Mouse (Mus musculus) hindbrain, embryonic 13.5 days (tissue): ENCODE data around the gene Ddx6. TPM values are rescaled to one million over a fixed set of nuclear protein-coding genes. Genes with fewer than 3 reads are reported as not detected.
A peak's percentile ranks its signal among the peaks of the same experiment; 100 is the strongest.
"Not testable (repeated sequence)": the region's sequence is repeated elsewhere in the genome, so short reads cannot be mapped to it uniquely, and the experiment has no call there.

Experiments
- ATAC-seq: fragments of 200-750 bp; cut with Nextera tagmentation; 2 replicates; pipeline ENCODE4 v1.8.0; 2017; ENCODE audit warnings: moderate TSS enrichment; ENCODE audit not compliant: low FRiP score
- H3K27ac ChIP-seq: fragments of 300-500 bp; sonication (generic); 2 replicates; pipeline ENCODE4 v1.5.1; 2015; ENCODE audit warnings: inconsistent platforms, mild to moderate bottlenecking, moderate library complexity
- H3K27me3 ChIP-seq: fragments of 300-500 bp; sonication (generic); 2 replicates; pipeline ENCODE4 v1.6.1; 2015; ENCODE audit warnings: mild to moderate bottlenecking, inconsistent platforms
- H3K36me3 ChIP-seq: fragments of 300-500 bp; sonication (generic); 2 replicates; pipeline ENCODE4 v1.6.1; 2015; ENCODE audit warnings: mild to moderate bottlenecking, inconsistent platforms
- H3K4me1 ChIP-seq: fragments of 300-500 bp; sonication (generic); replicated peaks from 2 replicates; pipeline ENCODE4 v1.6.1; 2015; ENCODE audit warnings: inconsistent platforms
- H3K4me2 ChIP-seq: fragments of 300-500 bp; sonication (generic); 2 replicates; pipeline ENCODE4 v1.6.1; 2015; ENCODE audit warnings: inconsistent platforms, mild to moderate bottlenecking, moderate library complexity
- H3K4me3 ChIP-seq: fragments of 300-500 bp; sonication (generic); 2 replicates; pipeline ENCODE4 v1.5.1; 2015; ENCODE audit warnings: mild to moderate bottlenecking, inconsistent platforms
- H3K9ac ChIP-seq: fragments of 300-500 bp; sonication (generic); 2 replicates; pipeline ENCODE4 v1.6.1; 2015; ENCODE audit warnings: mild to moderate bottlenecking, inconsistent platforms
- H3K9me3 ChIP-seq: fragments of 300-500 bp; sonication (generic); 2 replicates; pipeline ENCODE4 v1.6.1; 2016; ENCODE audit warnings: inconsistent platforms
- WGBS: fragments of 180-500 bp; shearing (Covaris S2); methylation state at CpG from one replicate; pipeline ENCODE4 v1.1.7; 2015; 5-methylcytosine and 5-hydroxymethylcytosine counted together
- polyA plus RNA-seq: library from polyadenylated mRNA; unstranded; fragments of >200 nt; fragmentation: Nextera tagmentation; extraction: Ambion mirVana; gene quantifications from 2 replicates; pipeline ENCODE4 v1.2.1, GENCODE M21; 2015

Gene Ddx6
- polyA plus RNA-seq, result 26.1 and 28.2 TPM in 2 replicates

DNA sequence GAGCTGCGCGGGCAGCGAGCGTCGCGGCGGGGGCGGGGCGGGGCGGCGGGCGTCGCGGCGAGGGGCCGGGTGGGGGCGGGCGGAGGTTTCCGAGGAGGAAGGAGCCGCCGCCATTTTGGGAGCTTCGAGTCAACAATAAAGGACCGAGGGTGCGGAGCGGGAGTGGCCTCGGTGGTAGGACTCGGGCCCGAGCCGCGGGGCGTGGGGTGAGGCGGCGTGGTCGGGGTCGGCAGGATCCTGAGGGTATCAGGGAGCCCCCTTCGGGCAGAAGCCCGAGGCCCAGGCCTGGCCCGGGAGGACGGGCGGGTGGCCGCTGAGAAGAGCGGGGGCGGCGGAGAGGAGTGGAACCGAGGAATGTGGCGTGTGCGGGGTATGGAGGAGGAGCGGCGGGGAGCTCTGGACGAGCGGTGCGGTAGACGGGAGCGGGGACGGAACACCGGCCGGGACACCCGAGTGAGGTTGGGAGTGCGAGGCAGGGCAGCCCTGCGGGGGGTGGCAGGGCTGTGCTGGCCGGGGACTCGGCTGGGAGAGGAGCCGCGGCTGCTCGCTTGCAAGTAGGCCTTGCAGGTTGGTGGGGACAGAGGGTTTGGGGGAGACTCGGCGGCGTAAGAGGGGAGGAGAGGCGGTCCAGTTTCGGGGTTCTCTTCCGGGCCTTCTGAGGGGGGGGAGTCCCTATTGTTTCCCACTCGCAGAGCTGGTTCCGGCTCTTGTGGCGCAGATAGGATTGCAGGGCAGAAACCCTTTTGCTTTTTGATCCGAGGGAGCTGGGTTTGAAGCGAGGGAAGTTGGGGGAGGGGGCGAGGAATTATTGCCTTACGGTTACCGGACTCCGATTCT lies at the start of gene Ddx6:
Gene Ddx6, plus strand, starts transcription at position 114 of the 837 bp plus-strand sequence.
- H3K27me3 ChIP-seq, result no peaks in the 10 kb centered on the region
- ATAC-seq, result peak; percentile 72
- H3K4me3 ChIP-seq, result peak within 1 kb of the TSS; percentile 94
- no peaks in the 10 kb centered on the region for H3K9me3 ChIP-seq
- H3K4me2 ChIP-seq, result peak within 1 kb of the TSS; percentile 84
- peak within 1 kb of the TSS; percentile 100 for H3K27ac ChIP-seq
- H3K36me3 ChIP-seq, result peaks cover 21% of the 10 kb centered on the region
- peak within 1 kb of the TSS; percentile 100 for H3K9ac ChIP-seq
- peaks cover 42% of the 10 kb centered on the region for H3K4me1 ChIP-seq
- WGBS, result under 1% methylated on average over 60 of the region's 80 CpGs

DNA sequence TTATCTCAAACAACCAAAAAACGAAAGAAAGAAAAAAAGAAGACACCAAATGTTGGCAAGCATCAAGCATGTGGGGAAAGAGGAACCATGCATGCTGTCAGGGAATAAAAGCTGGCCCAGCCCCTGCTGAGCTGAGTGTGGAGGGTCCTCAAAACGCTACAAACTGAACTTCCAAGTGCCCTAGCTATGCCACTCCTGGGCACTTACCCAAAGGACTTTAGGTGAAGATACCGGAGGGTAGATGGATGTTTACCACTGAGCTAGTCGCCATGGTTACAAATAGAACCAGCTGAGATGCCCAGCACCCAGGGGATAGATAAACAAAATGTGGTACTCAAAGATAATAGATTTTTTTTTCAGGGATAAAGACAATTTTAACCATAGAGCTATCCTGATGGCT lies 43.1 kb upstream of the Ddx6 start, which contains the start of gene Cxcr5:
Gene Cxcr5, minus strand, starts transcription at position 281 of the 400 bp plus-strand sequence.
- H3K9ac ChIP-seq, result no peak within 1 kb of the TSS
- H3K4me1 ChIP-seq, result peaks cover 13% of the 10 kb centered on the region
- H3K27ac ChIP-seq, result no peak within 1 kb of the TSS
- H3K4me2 ChIP-seq, result no peak within 1 kb of the TSS
- no peaks in the 10 kb centered on the region for H3K36me3 ChIP-seq
- ATAC-seq, result no peak
- no peaks in the 10 kb centered on the region for H3K27me3 ChIP-seq
- no peaks in the 10 kb centered on the region for H3K9me3 ChIP-seq
- 54% methylated on average over 4 of the region's 4 CpGs for WGBS
- H3K4me3 ChIP-seq, result no peak within 1 kb of the TSS

DNA sequence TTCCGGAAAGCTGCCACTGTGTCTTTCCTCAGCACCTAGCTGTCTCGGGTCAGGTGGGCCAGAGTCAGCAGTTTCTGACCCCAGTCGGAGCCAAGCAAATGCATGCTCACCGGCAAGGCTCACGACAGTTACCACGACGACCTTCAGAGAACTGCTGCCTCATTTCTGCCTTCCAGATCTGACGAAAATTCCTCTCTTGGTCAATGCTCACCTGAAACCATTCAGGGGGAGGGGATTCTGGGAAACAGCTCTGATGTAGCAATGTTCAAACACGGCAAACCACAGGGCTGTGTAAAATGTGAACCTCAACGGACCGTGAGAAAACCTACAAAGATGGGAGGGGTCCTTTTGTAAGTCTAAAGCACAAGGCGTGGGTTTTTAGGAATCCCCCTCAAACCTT lies 41.8 kb upstream of the Ddx6 start:
- no peak overlapping the region for H3K27ac ChIP-seq
- no peaks in the 10 kb centered on the region for H3K27me3 ChIP-seq
- no peaks in the 10 kb centered on the region for H3K9me3 ChIP-seq
- 60% methylated on average over 12 of the region's 12 CpGs for WGBS
- peaks cover 13% of the 10 kb centered on the region for H3K4me1 ChIP-seq
- H3K9ac ChIP-seq, result no peak overlapping the region
- no peak overlapping the region for H3K4me2 ChIP-seq
- no peak overlapping the region for H3K4me3 ChIP-seq
- no peak for ATAC-seq
- H3K36me3 ChIP-seq, result no peaks in the 10 kb centered on the region

DNA sequence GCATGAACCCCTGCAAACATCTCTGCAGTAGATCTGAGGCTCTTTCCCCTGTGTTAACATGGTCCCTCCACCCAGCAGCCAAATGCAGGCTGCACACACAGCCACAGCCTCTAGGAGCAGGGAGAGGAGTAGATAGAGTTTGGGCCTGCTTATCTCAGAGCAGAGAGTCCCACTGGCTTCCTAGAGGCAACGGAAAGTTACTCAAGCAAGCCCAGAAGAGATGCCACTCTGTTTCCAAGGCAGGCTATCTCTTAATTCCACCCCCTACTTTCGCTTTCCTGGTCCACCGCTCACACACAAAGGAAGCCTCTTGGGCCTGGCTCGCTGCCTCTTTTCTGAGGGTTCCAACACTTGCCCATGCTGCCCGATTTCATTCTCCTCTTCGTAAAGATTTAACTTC lies 39.3 kb upstream of the Ddx6 start:
- no peaks in the 10 kb centered on the region for H3K9me3 ChIP-seq
- H3K4me1 ChIP-seq, result peaks cover 13% of the 10 kb centered on the region
- no peaks in the 10 kb centered on the region for H3K36me3 ChIP-seq
- no peak for ATAC-seq
- no peak overlapping the region for H3K27ac ChIP-seq
- H3K9ac ChIP-seq, result no peak overlapping the region
- no peak overlapping the region for H3K4me2 ChIP-seq
- no peak overlapping the region for H3K4me3 ChIP-seq
- no peaks in the 10 kb centered on the region for H3K27me3 ChIP-seq
- 23% methylated on average over 6 of the region's 6 CpGs for WGBS

DNA sequence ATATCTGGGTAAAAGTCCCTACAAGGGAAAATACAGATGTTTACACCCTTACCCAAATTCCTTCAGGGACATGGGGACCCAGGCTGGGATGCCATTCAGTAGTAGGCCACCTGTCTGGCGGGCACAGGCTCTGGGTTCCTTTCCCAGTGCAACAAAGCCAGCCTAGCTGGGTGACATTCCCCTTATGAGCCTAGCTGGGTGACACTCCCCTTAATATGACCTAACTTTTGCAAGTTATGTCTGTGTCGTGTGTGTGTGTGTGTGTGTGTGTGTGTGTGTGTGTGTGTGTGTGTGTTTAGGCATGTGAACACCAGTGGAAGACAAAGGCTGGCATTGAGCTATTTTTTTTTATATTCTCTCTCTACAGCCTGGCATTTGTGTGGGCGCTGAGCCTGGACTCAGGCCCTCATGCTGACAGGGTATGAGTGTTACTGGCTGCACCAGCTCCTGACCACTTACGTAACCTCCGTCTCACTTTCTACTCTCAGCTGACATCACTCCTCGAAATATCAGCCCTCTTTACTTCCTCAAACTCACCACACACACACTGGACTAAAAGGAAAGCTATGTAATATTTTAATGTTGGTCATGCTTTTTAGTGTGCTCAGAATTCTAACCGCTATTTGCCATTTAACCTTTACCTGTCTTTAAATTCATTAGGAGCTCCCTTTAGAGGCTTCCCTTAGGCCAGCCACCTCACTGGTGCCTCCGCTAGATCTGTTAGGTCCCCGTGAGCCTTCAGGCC lies 37.2 kb upstream of the Ddx6 start:
- peaks cover 7% of the 10 kb centered on the region for H3K4me1 ChIP-seq
- no peak overlapping the region for H3K27ac ChIP-seq
- no peak overlapping the region for H3K9ac ChIP-seq
- H3K9me3 ChIP-seq, result no peaks in the 10 kb centered on the region
- ATAC-seq, result no peak
- H3K36me3 ChIP-seq, result no peaks in the 10 kb centered on the region
- WGBS, result 80% methylated on average over 9 of the region's 9 CpGs
- H3K4me2 ChIP-seq, result no peak overlapping the region
- H3K27me3 ChIP-seq, result no peaks in the 10 kb centered on the region
- H3K4me3 ChIP-seq, result no peak overlapping the region

- Histone ChIP-seq H3K36me3 (no peaks in the 10 kb centered on the region), H3K9me3 (no peaks in the 10 kb centered on the region), H3K4me1 (peaks cover 7% of the 10 kb centered on the region), H3K4me2 (no peak overlapping the region), H3K27ac (no peak overlapping the region), H3K4me3 (no peak overlapping the region), H3K27me3 (no peaks in the 10 kb centered on the region), H3K9ac (no peak overlapping the region)
- 35% methylated on average over 7 of the region's 7 CpGs for WGBS
- ATAC-seq, result no peak
These were observed 36.6 kb upstream of the Ddx6 start for GRCm38 (mm10) chr9:44568083-44568455.

DNA sequence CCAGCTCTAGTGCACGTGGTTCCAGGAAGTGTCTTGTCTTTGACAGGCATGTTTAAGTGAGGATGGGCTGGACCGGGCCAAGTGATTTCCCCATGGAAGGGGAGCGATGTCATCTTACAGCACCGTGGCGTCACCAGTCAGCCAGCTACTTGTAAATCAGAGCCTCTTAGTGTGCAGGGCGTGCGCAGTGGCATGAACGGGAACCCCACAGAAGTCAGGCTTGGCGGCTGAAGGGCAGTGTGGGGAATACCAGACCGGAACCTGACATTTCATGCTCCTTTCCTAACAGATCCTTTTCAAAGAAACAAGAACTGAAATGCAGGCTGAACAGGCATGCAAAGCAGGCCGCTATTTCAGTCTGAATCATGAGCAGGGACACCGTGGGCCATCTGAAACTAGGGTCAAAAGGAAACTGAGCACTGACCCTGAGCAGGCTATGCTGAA lies 33.7 kb upstream of the Ddx6 start:
- ATAC-seq, result no peak
- 75% methylated on average over 12 of the region's 12 CpGs for WGBS
- Histone ChIP-seq H3K27me3 (no peaks in the 10 kb centered on the region), H3K27ac (no peak overlapping the region), H3K36me3 (no peaks in the 10 kb centered on the region), H3K9ac (no peak overlapping the region), H3K9me3 (no peaks in the 10 kb centered on the region), H3K4me3 (no peak overlapping the region), H3K4me1 (no peaks in the 10 kb centered on the region), H3K4me2 (no peak overlapping the region)

DNA sequence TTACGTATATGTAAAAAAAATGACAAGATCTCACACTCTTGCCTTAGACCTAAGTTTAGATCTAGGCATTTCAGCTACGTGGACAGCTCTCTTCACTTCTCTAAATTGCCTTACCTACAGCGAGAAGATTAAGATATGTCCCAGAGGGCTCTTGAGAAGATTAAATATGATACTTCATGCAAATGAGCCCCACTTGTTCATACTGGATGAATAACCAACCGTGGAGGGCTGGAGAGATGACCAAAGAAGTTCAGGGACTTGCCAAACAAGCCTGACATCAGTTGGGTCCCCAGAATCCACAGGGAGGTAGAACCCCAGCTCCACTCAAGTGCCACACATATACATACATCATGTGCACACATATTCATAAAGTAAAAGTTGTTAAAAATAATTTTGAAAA lies 31.4 kb upstream of the Ddx6 start:
- no peak for ATAC-seq
- Histone ChIP-seq H3K4me3 (no peak overlapping the region), H3K27me3 (no peaks in the 10 kb centered on the region), H3K4me1 (no peaks in the 10 kb centered on the region), H3K4me2 (no peak overlapping the region), H3K9me3 (no peaks in the 10 kb centered on the region), H3K36me3 (no peaks in the 10 kb centered on the region), H3K27ac (no peak overlapping the region), H3K9ac (no peak overlapping the region)
- WGBS, result 80% methylated on average over 4 of the region's 4 CpGs

- Histone ChIP-seq H3K36me3 (no peaks in the 10 kb centered on the region), H3K4me3 (no peak overlapping the region), H3K9me3 (no peaks in the 10 kb centered on the region), H3K9ac (no peak overlapping the region), H3K27me3 (no peaks in the 10 kb centered on the region), H3K4me2 (no peak overlapping the region), H3K27ac (no peak overlapping the region), H3K4me1 (no peaks in the 10 kb centered on the region)
- WGBS, result 93% methylated on average over 2 of the region's 2 CpGs
- no peak for ATAC-seq
These were observed 29.6 kb upstream of the Ddx6 start for GRCm38 (mm10) chr9:44575095-44575494.

- not testable (repeated sequence) for H3K9me3 ChIP-seq, ATAC-seq, H3K9ac ChIP-seq, H3K27ac ChIP-seq, H3K4me3 ChIP-seq, H3K4me2 ChIP-seq, H3K4me1 ChIP-seq, H3K36me3 ChIP-seq, H3K27me3 ChIP-seq
- 90% methylated on average over 7 of the region's 7 CpGs for WGBS
These were observed 28.6 kb upstream of the Ddx6 start for GRCm38 (mm10) chr9:44576046-44576445.

- Histone ChIP-seq H3K27ac (no peak overlapping the region), H3K9ac (no peak overlapping the region), H3K4me2 (no peak overlapping the region), H3K4me1 (no peaks in the 10 kb centered on the region; the same call in 1 of the 2 replicates), H3K27me3 (no peaks in the 10 kb centered on the region), H3K36me3 (no peaks in the 10 kb centered on the region), H3K4me3 (no peak overlapping the region), H3K9me3 (0 out of 2 replicates have a peak, but pooled peaks cover 5% of the 10 kb centered on the region)
- WGBS, result 46% methylated on average over 6 of the region's 6 CpGs
- ATAC-seq, result no peak
These were observed 25.3 kb upstream of the Ddx6 start for GRCm38 (mm10) chr9:44579392-44579791.

GRCm38 (mm10) chr9:44580085-44580484 lies 24.6 kb upstream of the Ddx6 start:
- no peak overlapping the region for H3K4me3 ChIP-seq
- H3K9ac ChIP-seq, result no peak overlapping the region
- no peaks in the 10 kb centered on the region; the same call in 1 of the 2 replicates for H3K4me1 ChIP-seq
- H3K27me3 ChIP-seq, result no peaks in the 10 kb centered on the region
- H3K4me2 ChIP-seq, result no peak overlapping the region
- ATAC-seq, result no peak
- 91% methylated on average over 5 of the region's 5 CpGs for WGBS
- H3K27ac ChIP-seq, result no peak overlapping the region
- no peaks in the 10 kb centered on the region for H3K36me3 ChIP-seq
- 0 out of 2 replicates have a peak, but pooled peaks cover 5% of the 10 kb centered on the region for H3K9me3 ChIP-seq
